Mouse (Mus musculus): ENCODE measurements around the gene Mad1l1.

The Mad1l1 gene

DNA sequence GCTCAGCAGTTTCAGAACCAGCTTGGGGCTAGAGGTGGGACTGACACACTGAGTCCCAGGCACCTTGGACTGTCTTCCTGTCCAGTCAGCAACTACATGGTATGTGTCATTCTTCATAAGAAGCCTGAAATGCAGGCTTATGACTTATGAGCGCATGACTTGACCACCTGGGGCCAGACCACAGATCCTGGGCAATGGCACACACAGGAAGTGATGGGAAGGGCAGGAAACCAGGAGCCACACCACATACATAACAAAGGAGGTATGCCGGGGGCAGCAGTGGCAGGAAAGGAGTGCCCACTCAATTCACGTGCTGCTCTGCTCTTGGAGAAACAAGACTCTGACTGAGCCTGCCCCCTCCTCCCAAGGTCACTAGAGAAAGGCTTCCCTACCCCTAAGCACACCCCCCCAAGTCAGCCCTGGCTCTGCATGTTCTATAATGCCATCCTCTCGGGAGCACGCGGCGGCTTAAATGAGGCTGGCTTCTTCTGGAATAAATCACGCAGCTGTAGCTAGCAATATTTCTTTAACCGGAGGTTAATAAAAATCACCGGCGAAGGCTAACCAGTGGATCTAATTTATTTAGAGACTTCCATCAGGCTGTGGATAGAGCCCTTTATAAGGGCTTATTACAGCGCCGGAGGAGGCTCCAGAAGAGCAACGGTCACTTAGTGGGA is 146.4 kb downstream of the Mad1l1 start:
- peak in 1 of 2 experiments; percentile 29 for DNase-seq

DNA sequence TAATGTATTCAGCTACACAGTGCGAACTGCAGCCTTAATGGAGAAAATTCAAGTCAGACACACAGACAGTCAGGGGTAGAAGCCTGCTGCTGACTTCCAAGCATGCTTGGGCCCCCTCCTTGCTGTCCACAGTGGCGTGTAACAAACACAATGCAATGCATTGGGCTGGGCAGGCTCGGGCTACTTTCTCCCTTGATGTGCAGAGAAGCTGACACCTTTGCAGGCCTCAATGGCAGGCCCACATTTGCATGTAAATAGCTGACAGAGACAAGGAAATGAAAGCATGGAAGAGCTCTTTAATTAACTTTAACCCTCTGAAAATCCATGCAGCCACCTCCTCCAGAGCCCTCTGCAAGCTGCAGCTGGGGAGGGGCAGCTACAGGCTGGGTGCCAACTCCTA is 147.3 kb downstream of the Mad1l1 start:
- no peak for DNase-seq

DNA sequence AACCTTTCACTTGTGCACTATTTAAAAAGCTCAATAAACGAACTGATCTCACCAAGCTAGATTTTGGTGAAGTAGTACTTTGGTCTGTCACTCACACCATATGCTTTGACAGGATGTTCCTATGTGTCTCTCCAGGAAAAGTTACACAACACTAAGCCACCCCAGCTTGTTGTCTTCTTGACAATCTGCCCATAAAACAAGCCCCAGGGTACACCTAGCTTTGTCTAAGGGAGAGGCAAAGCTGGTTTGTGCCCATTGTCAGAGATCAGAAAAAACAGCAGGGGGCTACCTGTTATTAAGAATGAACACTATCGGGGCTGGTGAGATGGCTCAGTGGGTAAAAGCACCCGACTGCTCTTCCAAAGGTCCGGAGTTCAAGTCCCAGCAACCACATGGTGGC is 148.2 kb downstream of the Mad1l1 start:
- DNase-seq = no peak

GRCm38 (mm10) chr5:140171710-140172109 is 149.6 kb downstream of the Mad1l1 start:
- DNase-seq = no peak

GRCm38 (mm10) chr5:140167531-140167930 is 153.8 kb downstream of the Mad1l1 start:
- DNase-seq = no peak

DNA sequence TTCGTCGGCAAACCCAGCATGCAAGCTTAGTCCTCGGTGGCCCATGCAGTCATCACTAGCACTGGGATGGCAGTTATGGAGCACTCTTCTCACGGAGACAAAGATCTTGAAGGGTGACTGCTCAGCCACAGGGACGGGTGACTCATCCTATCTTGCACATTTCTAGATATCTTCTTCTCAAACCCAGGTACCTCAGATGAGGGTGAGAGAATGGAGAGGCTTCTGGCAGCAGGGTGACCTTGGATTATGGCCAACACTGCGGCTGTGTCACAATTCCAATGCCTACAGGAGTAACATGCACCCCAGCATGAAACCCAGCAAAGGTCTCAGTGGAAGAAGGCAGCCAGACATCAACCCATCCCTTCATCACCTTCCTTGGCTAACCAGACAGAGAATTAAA is 154.3 kb downstream of the Mad1l1 start:
- no peak for DNase-seq

DNA sequence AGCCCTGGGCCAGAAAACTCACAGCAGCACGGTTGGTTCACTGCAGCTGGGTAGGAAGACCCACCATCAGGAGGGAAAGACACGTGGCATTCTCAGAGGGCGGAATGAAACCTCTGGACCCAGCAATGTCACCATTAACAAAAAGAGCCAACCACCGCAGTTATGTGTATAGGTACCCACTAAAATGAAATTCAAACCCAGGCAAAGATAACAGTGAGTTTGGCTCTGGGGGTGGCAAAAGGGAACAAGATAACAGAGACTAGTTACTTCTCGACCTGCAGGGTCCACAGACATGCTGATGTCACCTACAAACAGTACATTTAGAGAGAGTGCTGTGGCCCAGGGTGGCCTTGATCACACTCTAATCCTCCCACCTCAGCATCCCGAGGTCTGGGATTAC is 157.4 kb downstream of the Mad1l1 start:
- no peak for DNase-seq

DNA sequence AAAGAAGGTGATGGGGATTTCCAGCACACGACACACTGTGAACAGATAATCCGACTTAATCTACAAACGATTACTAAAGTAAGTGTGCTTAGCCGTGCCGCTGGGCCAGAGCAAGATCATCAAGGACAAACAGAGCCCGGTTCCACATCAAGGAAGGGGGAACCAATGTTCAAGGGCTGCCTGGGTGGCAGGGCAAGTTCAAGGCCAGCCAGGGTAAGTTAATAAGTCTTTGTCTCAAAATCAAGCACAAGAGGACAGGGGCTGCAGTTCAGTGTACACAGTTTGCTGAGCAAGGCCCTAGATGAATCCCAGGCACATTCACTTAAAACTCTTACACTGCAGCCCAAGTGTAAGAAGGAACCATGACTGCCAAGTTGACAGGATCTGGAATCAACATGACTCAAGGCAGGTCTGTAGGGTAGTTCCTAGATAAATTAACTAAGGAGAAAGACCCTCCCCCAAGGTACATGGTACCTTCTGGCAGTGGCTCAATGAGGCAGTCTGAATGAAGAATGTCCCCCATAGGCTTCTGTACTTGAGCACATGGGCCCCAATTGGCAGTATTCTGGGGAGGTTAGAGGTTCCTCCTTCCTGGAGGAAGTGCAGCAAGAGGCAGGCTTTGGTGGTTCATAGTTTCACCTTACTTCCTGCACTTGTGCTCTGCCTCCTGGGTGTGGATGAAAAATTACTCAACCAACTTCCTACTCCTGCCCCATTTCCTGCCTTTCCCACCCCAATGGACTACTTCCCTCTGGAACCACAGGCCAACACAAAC is 159.1 kb downstream of the Mad1l1 start:
- no peak for DNase-seq

DNA sequence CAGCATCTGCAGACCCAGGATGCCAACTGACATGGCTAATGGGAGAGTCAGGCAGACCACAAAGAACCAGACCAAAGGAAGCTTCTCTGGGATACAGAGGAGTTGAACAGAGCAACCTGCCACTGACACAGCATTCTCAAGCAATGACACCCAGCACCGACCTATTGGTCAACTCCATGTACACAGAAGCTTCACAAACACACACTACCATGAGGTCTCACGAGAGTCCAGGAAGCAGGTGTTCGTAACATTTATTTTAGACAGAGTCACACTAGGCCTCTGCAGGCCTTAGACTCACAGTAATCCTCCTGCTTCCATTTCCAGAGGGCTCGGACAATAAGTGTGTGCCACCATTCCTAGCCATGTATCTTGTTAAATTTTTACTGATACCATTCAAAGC is 162.3 kb downstream of the Mad1l1 start:
- DNase-seq = no peak

- no peak for DNase-seq
These were observed 163.3 kb downstream of the Mad1l1 start for GRCm38 (mm10) chr5:140157886-140158627.

GRCm38 (mm10) chr5:140154166-140154565 is 167.2 kb downstream of the Mad1l1 start:
- DNase-seq = no peak

DNA sequence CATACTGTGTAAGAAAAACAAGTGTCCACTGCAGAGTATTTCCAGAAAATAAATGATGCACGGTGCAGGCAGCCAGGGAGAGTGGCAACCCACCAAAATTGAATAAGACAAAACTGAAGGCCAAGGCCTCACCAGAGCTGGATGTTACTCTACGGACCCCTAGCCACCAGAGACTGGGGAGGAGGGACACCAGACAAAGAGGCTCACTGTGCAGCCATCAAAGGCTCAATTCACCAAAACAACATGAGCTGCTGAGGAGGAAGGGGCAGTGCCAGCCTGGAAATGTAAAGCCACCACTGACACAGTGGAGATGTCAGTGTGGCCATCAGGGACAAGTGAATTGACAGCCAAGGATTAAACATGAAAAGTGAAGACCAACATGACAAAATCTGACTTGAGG is 169.5 kb downstream of the Mad1l1 start:
- DNase-seq = no peak

DNA sequence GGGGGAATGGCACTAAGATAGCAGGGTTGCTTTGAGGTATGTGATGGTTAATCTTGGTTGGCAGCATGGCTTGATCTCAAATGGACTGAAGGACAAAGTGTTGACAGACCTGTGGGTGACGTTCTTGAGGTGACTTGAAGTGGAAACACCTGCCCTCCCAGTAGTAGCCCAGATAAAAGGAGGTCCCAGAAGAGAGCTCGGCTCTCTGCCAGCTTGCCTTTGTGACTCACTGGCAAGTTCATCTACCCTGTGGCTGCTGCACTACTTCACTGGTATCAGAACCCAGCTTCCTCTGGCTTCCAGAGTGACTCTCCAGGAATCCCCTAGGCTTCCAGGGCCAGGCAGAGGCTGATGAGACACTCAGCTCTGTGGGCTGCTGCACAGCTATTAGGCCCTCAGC is 170.2 kb downstream of the Mad1l1 start:
- no peak for DNase-seq

DNA sequence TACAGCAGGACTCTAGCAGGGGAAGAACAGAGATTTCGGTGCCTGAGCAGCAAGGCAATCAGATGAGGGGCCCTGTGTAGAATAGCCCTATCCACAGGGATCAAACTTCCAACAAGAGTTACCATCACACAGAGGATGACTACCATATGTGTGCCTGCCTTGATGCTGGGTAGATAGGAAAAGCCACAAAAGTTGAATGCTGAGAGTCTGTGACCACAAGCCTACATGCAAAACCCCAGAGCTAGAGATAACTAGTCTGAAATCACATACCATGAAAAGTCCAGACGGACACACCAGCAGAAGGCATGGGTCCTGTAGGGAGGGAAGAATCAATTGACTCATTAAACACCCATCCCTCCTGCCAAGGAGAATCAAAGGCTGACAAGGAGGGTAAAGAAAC is 170.7 kb downstream of the Mad1l1 start:
- no peak for DNase-seq

DNA sequence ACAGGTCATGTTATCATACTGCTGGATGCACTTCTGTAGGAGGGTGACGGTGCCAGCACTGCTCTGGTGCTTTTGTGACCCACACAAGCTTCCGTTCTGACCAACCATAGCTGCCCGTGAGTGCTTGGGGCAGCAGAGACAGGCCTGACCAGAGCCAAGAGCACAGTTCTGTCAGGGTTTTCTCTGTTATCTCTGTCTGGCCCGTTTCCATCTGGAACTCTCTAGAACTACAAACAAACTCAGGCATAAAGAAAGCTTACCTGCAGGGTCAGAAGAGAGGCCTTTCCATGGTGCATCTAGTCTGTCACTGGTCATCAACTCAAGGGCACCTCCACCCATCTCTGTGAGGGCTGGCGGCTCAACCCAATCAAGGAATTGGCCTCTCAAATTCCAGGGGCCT is 171.2 kb downstream of the Mad1l1 start:
- DNase-seq = no peak

GRCm38 (mm10) chr5:140149298-140149697 is 172.1 kb downstream of the Mad1l1 start:
- DNase-seq = no peak

GRCm38 (mm10) chr5:140143541-140143940 is 177.8 kb downstream of the Mad1l1 start:
- DNase-seq = no peak

DNA sequence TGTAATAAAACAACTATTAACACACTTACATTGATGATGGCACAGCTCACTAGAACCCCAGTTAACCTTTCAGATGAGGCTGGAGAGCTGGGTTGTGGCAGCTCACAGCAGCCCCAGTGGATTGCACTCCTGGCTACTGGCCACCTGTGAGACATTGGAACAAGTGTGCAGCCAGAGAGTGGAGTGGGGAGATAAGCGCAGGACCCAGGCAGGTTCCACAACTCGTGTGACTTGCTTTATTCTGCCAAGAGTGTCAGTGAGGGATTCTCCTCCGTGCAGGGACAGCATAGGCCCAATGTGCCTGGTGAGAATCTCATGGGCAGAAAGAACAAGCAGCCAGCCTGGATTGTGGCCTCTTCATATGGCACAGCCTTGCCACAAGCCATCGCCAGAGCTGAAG is 180.0 kb downstream of the Mad1l1 start:
- no peak for DNase-seq

GRCm38 (mm10) chr5:140140214-140140613 is 181.1 kb downstream of the Mad1l1 start:
- peak; percentile 36 to 81 for DNase-seq

- DNase-seq = no peak
These were observed 185.4 kb downstream of the Mad1l1 start for GRCm38 (mm10) chr5:140135734-140136625.

GRCm38 (mm10) chr5:140134021-140134420 is 187.3 kb downstream of the Mad1l1 start:
- DNase-seq = no peak

DNA sequence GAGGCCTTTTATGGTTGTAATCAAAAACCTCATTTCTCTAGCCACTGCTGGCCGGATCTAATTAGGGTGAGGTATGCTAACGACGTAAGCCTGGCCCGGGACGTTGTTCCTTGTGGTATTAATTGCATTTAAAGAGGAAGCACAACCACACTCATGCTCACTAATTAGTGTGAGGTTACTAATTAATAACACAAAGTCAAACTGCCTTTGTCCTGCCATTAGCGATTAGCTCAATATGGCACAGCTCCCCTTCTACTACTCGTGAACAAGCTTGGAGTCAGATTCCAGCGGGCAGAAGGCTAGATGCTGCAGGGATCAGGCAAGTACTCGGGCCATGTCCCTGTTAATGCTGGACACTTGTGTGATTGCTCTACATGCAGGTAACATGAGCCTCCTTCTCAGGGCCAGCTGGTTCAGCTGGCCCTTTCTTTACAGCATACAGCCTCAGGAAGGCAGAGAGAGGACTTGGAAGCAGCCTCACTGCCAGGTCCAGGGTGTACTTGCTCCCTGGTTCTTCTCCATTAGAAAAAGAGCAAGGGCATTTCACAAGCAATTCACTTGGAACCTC is 192.9 kb downstream of the Mad1l1 start:
- peak in 1 of 2 experiments; percentile 29 for DNase-seq
